In genomic region chr9:121215349-121216000, GRCm38 (mm10) we compare ENCODE assay signal across 9 mouse cellular contexts.
A peak's percentile ranks its signal among the peaks of the same experiment; 100 is the strongest.
DNase-seq lines count a peak whose midpoint lies in the region; ATAC-seq and TF ChIP-seq lines count a peak whose summit lies in the region.
"Had no signal": no experiment of that assay in that cellular context is flagged by ENCODE, and none has a peak within 500 bp of the region (broad histone marks: within the 10 kb centered on the region; RNA-seq: fewer than 3 reads in every experiment).

No protein-coding gene starts in this region.

- dilution Hi-C loops in CH12.LX (cut with MboI; ENCODE audit: extremely low pct_ligation_motif_present, extremely low pct_unique_long_range_greater_than_20kb, low sequenced_read_pairs) = no loop called here

- H3K9me3 ChIP-seq in CH12.LX (replicated peaks; ENCODE audit: low read length) = peaks cover 4% of the 10 kb centered on the region
- no peaks in the 10 kb centered on the region for H3K9me3 ChIP-seq in heart, embryonic 10.5 days
- H3K9me3 ChIP-seq in liver, embryonic 14.5 days (ENCODE audit: control insufficient read depth, low read length) = no peaks in the 10 kb centered on the region

- no peak overlapping the region for H3K9ac ChIP-seq in CH12.LX (ENCODE audit: insufficient read depth, low read depth)
- H3K9ac ChIP-seq in liver, embryonic 14.5 days (replicated peaks) = no peak overlapping the region
- H3K9ac ChIP-seq: heart, embryonic 13.5 days had no signal

- no peaks in the 10 kb centered on the region for H3K79me2 ChIP-seq in CH12.LX (replicated peaks; ENCODE audit: control insufficient read depth, extremely low read depth, insufficient read depth, poor library complexity, severe bottlenecking)

- peaks cover 0 to 8% of the 10 kb centered on the region in 2 experiments; a peak in 2 of 4 replicates for H3K4me1 ChIP-seq in CH12.LX (ENCODE audit: control insufficient read depth in 1 of 2, insufficient read depth in 2 of 2)
- peaks cover 8% of the 10 kb centered on the region; the same call in 1 of the 2 replicates for H3K4me1 ChIP-seq in heart, embryonic 10.5 days
- H3K4me1 ChIP-seq in liver, embryonic 14.5 days (replicated peaks; ENCODE audit: control insufficient read depth in 2 of 2, insufficient read depth in 2 of 2, low read length in 1 of 2) = no peaks in the 10 kb centered on the region

- no peak overlapping the region for H3K4me2 ChIP-seq in CH12.LX (ENCODE audit: insufficient read depth, low read depth, poor library complexity, severe bottlenecking)
- H3K4me2 ChIP-seq in liver, embryonic 14.5 days (ENCODE audit: low read depth) = no peak overlapping the region
- H3K4me2 ChIP-seq: heart, embryonic 13.5 days had no signal

- in situ Hi-C loops in CH12.LX (cut with MboI; ENCODE audit: low pct_ligation_motif_present, low pct_unique_long_range_greater_than_20kb, low sequenced_read_pairs) = no loop called here

- no peak overlapping the region for H3K27ac ChIP-seq in CH12.LX (ENCODE audit: insufficient read depth, low read depth)
- 0 out of 2 replicates have a peak overlapping the region, but pooled peaks have one; percentile 12 for H3K27ac ChIP-seq in heart, embryonic 10.5 days
- H3K27ac ChIP-seq in liver, embryonic 14.5 days = no peak overlapping the region
- H3K27ac ChIP-seq: heart, embryonic 13.5 days had no signal

- H3K27me3 ChIP-seq in CH12.LX (replicated peaks) = no peaks in the 10 kb centered on the region
- H3K27me3 ChIP-seq in heart, embryonic 10.5 days (ENCODE audit: insufficient read depth, poor library complexity, severe bottlenecking) = 0 out of 2 replicates have a peak, but pooled peaks cover 8% of the 10 kb centered on the region
- H3K27me3 ChIP-seq in liver, embryonic 14.5 days (ENCODE audit: control insufficient read depth, insufficient read depth, low read length) = no peaks in the 10 kb centered on the region
- H3K27me3 ChIP-seq: heart, embryonic 13.5 days had no signal

- peaks cover 0 to 46% of the 10 kb centered on the region in 2 experiments for H3K36me3 ChIP-seq in CH12.LX (replicated peaks in 1 of 2; ENCODE audit: control insufficient read depth in 1 of 2, insufficient read depth in 1 of 2, low read length in 1 of 2)
- H3K36me3 ChIP-seq in heart, embryonic 10.5 days = no peaks in the 10 kb centered on the region
- no peaks in the 10 kb centered on the region for H3K36me3 ChIP-seq in liver, embryonic 14.5 days (replicated peaks; ENCODE audit: control insufficient read depth, insufficient read depth, low read depth)
- H3K36me3 ChIP-seq: heart, embryonic 13.5 days had no signal

- 26% methylated on average over 3 of the region's 3 CpGs for WGBS in heart, embryonic 10.5 days
- WGBS in liver, embryonic 14.5 days (ENCODE audit: insufficient replicate concordance) = 22% methylated on average over 3 of the region's 3 CpGs

- peak; percentile 14; the same call in 1 of the 2 replicates for TF ChIP-seq RAD21 in CH12.LX (IDR thresholded peaks at IDR 0.05; ENCODE audit: low read depth, low read length)

- peak; percentile 78 to 85 for TF ChIP-seq CTCF in CH12.LX (conservative IDR thresholded peaks at IDR 0.05 in 1 of 2, IDR thresholded peaks at IDR 0.05 in 1 of 2; ENCODE audit: low read depth in 2 of 2, low read length in 2 of 2)
- peak; percentile 93 for TF ChIP-seq CTCF in liver, embryonic 14.5 days (IDR thresholded peaks at IDR 0.05; ENCODE audit: low read depth)

- DNase-seq in CH12.LX (ENCODE audit: extremely low read depth) = peak; percentile 65
- peak; percentile 81 for DNase-seq in adrenal gland, postnatal 10 days
- peak; percentile 76 for DNase-seq in embryo, embryonic 9.5 days (ENCODE audit: extremely low spot score)
- peak; percentile 86 for DNase-seq in heart, embryonic 10.5 days (ENCODE audit: low spot score)
- DNase-seq in kidney, postnatal 10 days = peak; percentile 81
- peak in 1 of 3 experiments; percentile 19 for DNase-seq in liver, embryonic 14.5 days (ENCODE audit: low read depth in 3 of 3, low spot score in 3 of 3)
- peak; percentile 69 for DNase-seq in ovary, postnatal 36 days (ENCODE audit: low spot score)
- peak; percentile 37 for DNase-seq in urinary bladder, adult 2 months (ENCODE audit: low spot score)

- no peak for ATAC-seq in liver, embryonic 14.5 days (ENCODE audit: insufficient read depth)

- no peak overlapping the region for H3K4me3 ChIP-seq in CH12.LX (replicated peaks in 1 of 3; ENCODE audit: low read depth in 2 of 3, low read length in 2 of 3, poor library complexity in 1 of 3)
- no peak overlapping the region for H3K4me3 ChIP-seq in heart, embryonic 10.5 days
- no peak overlapping the region for H3K4me3 ChIP-seq in liver, embryonic 14.5 days (ENCODE audit: insufficient read depth in 1 of 2, low read depth in 2 of 2, low read length in 2 of 2)
- H3K4me3 ChIP-seq: heart, embryonic 13.5 days had no signal

- no peak for TF ChIP-seq EP300 in CH12.LX (IDR thresholded peaks at IDR 0.05; ENCODE audit: low read length)
- TF ChIP-seq EP300 in liver, embryonic 14.5 days (IDR thresholded peaks at IDR 0.05; ENCODE audit: low read depth) = no peak

- TF ChIP-seq POLR2A in CH12.LX (IDR thresholded peaks at IDR 0.05; ENCODE audit: low read depth, low read length) = no peak

TF ChIP-seq in CH12.LX, 34 proteins besides CTCF, POLR2A, EP300 and RAD21:
- TF ChIP-seq ZNF384 (IDR thresholded peaks at IDR 0.05; ENCODE audit: low read depth, low read length) = no peak
- TF ChIP-seq USF2 (conservative IDR thresholded peaks at IDR 0.05; ENCODE audit: low read depth, low read length) = no peak
- TF ChIP-seq TCF12 (IDR thresholded peaks at IDR 0.05; ENCODE audit: low read depth, low read length) = no peak
- no peak for TF ChIP-seq CHD2 (IDR thresholded peaks at IDR 0.05; ENCODE audit: low read length)
- no peak for TF ChIP-seq MEF2A (IDR thresholded peaks at IDR 0.05; ENCODE audit: borderline replicate concordance, low read depth, low read length)
- peak; percentile 73 for TF ChIP-seq SMC3 (IDR thresholded peaks at IDR 0.05; ENCODE audit: low read depth, low read length)
